ENCODE assay signal across 28 mouse cellular contexts in the genomic region with DNA sequence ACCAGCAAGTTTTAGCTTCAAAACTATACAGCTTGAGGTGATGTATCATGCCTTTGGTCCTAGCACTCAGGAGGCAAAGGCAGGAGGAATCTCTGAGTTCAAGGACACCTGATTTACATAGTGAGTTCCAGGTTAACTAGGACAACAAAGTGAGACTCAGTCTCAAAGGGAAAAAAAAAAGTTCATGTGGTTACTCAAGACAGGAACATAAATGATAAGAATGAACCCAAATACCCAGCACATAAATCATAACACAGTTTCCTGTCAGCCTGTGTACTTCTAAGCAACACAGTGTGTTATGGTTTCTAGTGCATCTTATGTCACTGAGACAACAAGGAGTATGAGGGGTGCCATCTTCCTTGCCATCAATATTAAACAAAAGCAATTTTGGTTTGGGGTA. TPM values are rescaled to one million over a fixed set of nuclear protein-coding genes. Genes with fewer than 3 reads are reported as not detected.
DNase-seq lines count a peak whose midpoint lies in the region; ATAC-seq and TF ChIP-seq lines count a peak whose summit lies in the region.
"Had no signal": no experiment of that assay in that cellular context is flagged by ENCODE, and none has a peak within 500 bp of the region (broad histone marks: within the 10 kb centered on the region; RNA-seq: fewer than 3 reads in every experiment).

No protein-coding gene starts in this region.

- H3K27ac ChIP-seq in cerebellum, adult 2 months (ENCODE audit: insufficient read depth, low read length) = no peak overlapping the region
- no peak overlapping the region for H3K27ac ChIP-seq in lung, postnatal 0 days (ENCODE audit: low read length)
- H3K27ac ChIP-seq: embryonic facial prominence, embryonic 12.5 days; embryonic facial prominence, embryonic 15.5 days; forebrain, embryonic 12.5 days; forebrain, embryonic 15.5 days; heart, embryonic 15.5 days; hindbrain, embryonic 10.5 days; hindbrain, embryonic 14.5 days; hindbrain, postnatal 0 days; intestine, embryonic 15.5 days had no signal

- no peaks in the 10 kb centered on the region for H3K4me1 ChIP-seq in cerebellum, adult 2 months (ENCODE audit: control insufficient read depth, insufficient read depth, low read length)
- no peaks in the 10 kb centered on the region for H3K4me1 ChIP-seq in lung, postnatal 0 days (ENCODE audit: insufficient read depth, low read depth, low read length)
- H3K4me1 ChIP-seq: embryonic facial prominence, embryonic 12.5 days; embryonic facial prominence, embryonic 15.5 days; forebrain, embryonic 12.5 days; forebrain, embryonic 15.5 days; heart, embryonic 12.5 days; heart, embryonic 15.5 days; hindbrain, embryonic 10.5 days; intestine, embryonic 15.5 days had no signal

- no peak for TF ChIP-seq CTCF in cerebellum, adult 2 months (IDR thresholded peaks at IDR 0.05; ENCODE audit: borderline replicate concordance, insufficient read depth, low read depth, low read length)
- no peak for TF ChIP-seq CTCF in lung, postnatal 0 days (IDR thresholded peaks at IDR 0.05)

- H3K27me3 ChIP-seq in cerebellum, adult 2 months (ENCODE audit: control insufficient read depth, insufficient read depth, low read length) = no peaks in the 10 kb centered on the region
- no peaks in the 10 kb centered on the region for H3K27me3 ChIP-seq in lung, postnatal 0 days (replicated peaks; ENCODE audit: insufficient read depth, low read length)
- H3K27me3 ChIP-seq: CH12.LX; embryonic facial prominence, embryonic 12.5 days; embryonic facial prominence, embryonic 15.5 days; forebrain, embryonic 12.5 days; forebrain, embryonic 15.5 days; heart, embryonic 12.5 days; heart, embryonic 15.5 days; intestine, embryonic 15.5 days had no signal

- 0 out of 2 replicates have a peak, but pooled peaks cover 4% of the 10 kb centered on the region for H3K9me3 ChIP-seq in lung, postnatal 0 days (ENCODE audit: low read length)
- H3K9me3 ChIP-seq: embryonic facial prominence, embryonic 15.5 days; forebrain, embryonic 15.5 days; intestine, embryonic 15.5 days had no signal

- no peak for TF ChIP-seq EP300 in lung, postnatal 0 days (IDR thresholded peaks at IDR 0.05)

- peak; percentile 68 for ATAC-seq in activated CD4-positive, CD25-positive, alpha-beta regulatory T cell, adult 4 months
- peak; percentile 77 for ATAC-seq in inflammation-experienced regulatory T-cells, adult 6 months
- no peak for ATAC-seq in lung, postnatal 0 days
- ATAC-seq: forebrain, embryonic 15.5 days; hindbrain, postnatal 0 days; intestine, embryonic 15.5 days had no signal

- H3K4me2 ChIP-seq in lung, postnatal 0 days (replicated peaks; ENCODE audit: low read depth, low read length) = no peak overlapping the region
- H3K4me2 ChIP-seq: embryonic facial prominence, embryonic 12.5 days; embryonic facial prominence, embryonic 15.5 days; forebrain, embryonic 12.5 days; forebrain, embryonic 15.5 days; heart, embryonic 12.5 days; heart, embryonic 15.5 days; hindbrain, embryonic 14.5 days; intestine, embryonic 15.5 days had no signal

- TF ChIP-seq POLR2A in cerebellum, adult 2 months (IDR thresholded peaks at IDR 0.05; ENCODE audit: borderline replicate concordance, insufficient read depth, low read length) = no peak

- H3K36me3 ChIP-seq in lung, postnatal 0 days (ENCODE audit: insufficient read depth, low read length) = no peaks in the 10 kb centered on the region
- H3K36me3 ChIP-seq: embryonic facial prominence, embryonic 12.5 days; embryonic facial prominence, embryonic 15.5 days; forebrain, embryonic 12.5 days; forebrain, embryonic 15.5 days; heart, embryonic 12.5 days; heart, embryonic 15.5 days; hindbrain, embryonic 10.5 days; intestine, embryonic 15.5 days had no signal

- no peak overlapping the region for H3K9ac ChIP-seq in lung, postnatal 0 days (replicated peaks; ENCODE audit: low read depth)
- H3K9ac ChIP-seq: embryonic facial prominence, embryonic 12.5 days; embryonic facial prominence, embryonic 15.5 days; forebrain, embryonic 12.5 days; forebrain, embryonic 15.5 days; heart, embryonic 12.5 days; heart, embryonic 15.5 days; hindbrain, embryonic 14.5 days; intestine, embryonic 15.5 days had no signal

- DNase-seq in CD4-positive, CD25-positive, alpha-beta regulatory T cell, adult 2 months (ENCODE audit: low read depth, low spot score) = peak; percentile 54
- no peak for DNase-seq in cerebellum, adult 9-10 months
- no peak for DNase-seq in cerebellum, adult 2 months
- no peak for DNase-seq in lung, postnatal 0 days (ENCODE audit: low spot score)
- DNase-seq: adrenal gland, adult 8-10 months; adrenal gland, postnatal 36 days; B cell, adult 2 months; cerebellum, adult 18-20 months; cerebellum, postnatal 10 days; gastrocnemius, postnatal 25 days; heart, adult 18-20 months; heart, postnatal 10 days; heart, postnatal 36 days; kidney, adult 11 months; kidney, adult 8-10 months had no signal

- H3K4me3 ChIP-seq in cerebellum, adult 2 months (replicated peaks; ENCODE audit: insufficient read depth, low read depth, low read length) = no peak overlapping the region
- no peak overlapping the region for H3K4me3 ChIP-seq in lung, postnatal 0 days (ENCODE audit: low read depth, low read length)
- H3K4me3 ChIP-seq: embryonic facial prominence, embryonic 12.5 days; embryonic facial prominence, embryonic 15.5 days; forebrain, embryonic 12.5 days; forebrain, embryonic 15.5 days; heart, embryonic 12.5 days; heart, embryonic 15.5 days; hindbrain, embryonic 10.5 days; intestine, embryonic 15.5 days had no signal

RNA-seq across cellular contexts. Expression of gene Apbb1ip, which starts 22.6 kb away (rescaled TPM):
- 10 to 100 TPM; 77.8 to 94.9 TPM for polyA plus RNA-seq in activated CD4-positive, CD25-positive, alpha-beta regulatory T cell, adult 4 months (2017; shearing (Covaris generic))
- polyA plus RNA-seq in inflammation-experienced regulatory T-cells, adult 6 months (2017; shearing (Covaris generic)) = 100 to 1,000 TPM in 1 of 3 experiments, 10 to 100 TPM in 2; 72.1 to 121 (median 83.8) TPM
- polyA plus RNA-seq in cerebellum, adult 2 months (2012; rRNA removed) = 1.2 and 1.5 TPM in 2 replicates
- polyA plus RNA-seq in lung, postnatal 0 days (2015; fragmentation: Nextera tagmentation; extraction: Ambion mirVana) = 5.3 and 5.5 TPM in 2 replicates

Comparison
In these comparisons a context has a peak if more than half of its experiments do, and no peak if none do; other contexts are left out.
1. RNA of gene Apbb1ip, which starts 22.6 kb away (polyA plus RNA-seq): 77.8 to 94.9 TPM in activated CD4-positive, CD25-positive, alpha-beta regulatory T cell, adult 4 months and 72.1 to 121 TPM in inflammation-experienced regulatory T-cells, adult 6 months; 5.3 to 5.5 TPM in lung, postnatal 0 days and 1.2 to 1.5 TPM in cerebellum, adult 2 months; every median in the first group is over 10 times any median in the second.